Comparison of ENCODE assay signal across 13 mouse cellular contexts in genomic region chr2:158370173-158370550, GRCm38 (mm10). TPM values are rescaled to one million over a fixed set of nuclear protein-coding genes. Genes with fewer than 3 reads are reported as not detected.
DNase-seq lines count a peak whose midpoint lies in the region; ATAC-seq and TF ChIP-seq lines count a peak whose summit lies in the region.
"Had no signal": no experiment of that assay in that cellular context is flagged by ENCODE, and none has a peak within 500 bp of the region (broad histone marks: within the 10 kb centered on the region; RNA-seq: fewer than 3 reads in every experiment).

No protein-coding gene starts in this region.

- H3K4me3 ChIP-seq in kidney, embryonic 14.5 days (ENCODE audit: low read length), result no peak overlapping the region
- H3K4me3 ChIP-seq in ES-E14 (ENCODE audit: insufficient read depth in 1 of 2, low read depth in 1 of 2, low read length in 2 of 2, poor library complexity in 1 of 2, severe bottlenecking in 1 of 2), result no peak overlapping the region
- H3K4me3 ChIP-seq: heart, embryonic 12.5 days; hindbrain, embryonic 15.5 days; lung, embryonic 15.5 days had no signal

- H3K36me3 ChIP-seq in kidney, embryonic 14.5 days (ENCODE audit: control insufficient read depth, insufficient read depth, low read length), result no peaks in the 10 kb centered on the region
- H3K36me3 ChIP-seq in ES-E14 (ENCODE audit: control insufficient read depth, insufficient read depth, low read length, poor library complexity, severe bottlenecking), result no peaks in the 10 kb centered on the region
- H3K36me3 ChIP-seq: heart, embryonic 12.5 days; hindbrain, embryonic 15.5 days; lung, embryonic 15.5 days had no signal

- H3K9me3 ChIP-seq in kidney, embryonic 14.5 days (ENCODE audit: control insufficient read depth, low read length), result no peaks in the 10 kb centered on the region
- no peaks in the 10 kb centered on the region for H3K9me3 ChIP-seq in ES-E14 (ENCODE audit: control insufficient read depth, insufficient read depth, low read depth, low read length)
- H3K9me3 ChIP-seq: heart, embryonic 12.5 days; hindbrain, embryonic 15.5 days; lung, embryonic 15.5 days had no signal

- no peaks in the 10 kb centered on the region; the same call in 1 of the 2 replicates for H3K4me1 ChIP-seq in kidney, embryonic 14.5 days (ENCODE audit: control insufficient read depth, insufficient read depth, low read length)
- peaks cover 0 to 4% of the 10 kb centered on the region in 2 experiments; a peak in 1 of 4 replicates for H3K4me1 ChIP-seq in ES-E14 (ENCODE audit: control insufficient read depth in 2 of 2, insufficient read depth in 2 of 2, low read length in 2 of 2, poor library complexity in 1 of 2)

- H3K4me2 ChIP-seq in kidney, embryonic 14.5 days (replicated peaks; ENCODE audit: low read depth, low read length), result no peak overlapping the region
- H3K4me2 ChIP-seq: heart, embryonic 12.5 days; hindbrain, embryonic 15.5 days; lung, embryonic 15.5 days had no signal

- peaks cover 2% of the 10 kb centered on the region; the same call in 1 of the 2 replicates for H3K27me3 ChIP-seq in kidney, embryonic 14.5 days (ENCODE audit: control insufficient read depth, insufficient read depth, low read length)
- H3K27me3 ChIP-seq: hindbrain, embryonic 15.5 days had no signal

- DNase-seq in kidney, adult 11 months, result peak; percentile 36
- peak; percentile 47 for DNase-seq in ES-E14 (ENCODE audit: low read depth, low spot score)
- peak; percentile 25 for DNase-seq in embryo, embryonic 11 days
- DNase-seq in lung, postnatal 14 days, result peak; percentile 41
- DNase-seq in spleen, postnatal 36 days (ENCODE audit: low spot score in 2 of 2), result no peak
- no peak for DNase-seq in thymus, postnatal 10 days (ENCODE audit: low spot score in 2 of 2)
- DNase-seq: cerebellum, postnatal 14 days; left cerebral cortex, postnatal 4 days; thymus, postnatal 4 days had no signal

- in situ Hi-C loops in ES-E14 (cut with MboI; ENCODE audit: low sequenced_read_pairs in 2 of 2, unreplicated experiment in 2 of 2), result no loop called here

- no peak overlapping the region for H3K9ac ChIP-seq in kidney, embryonic 14.5 days (ENCODE audit: low read depth, low read length)
- H3K9ac ChIP-seq in ES-E14 (ENCODE audit: insufficient read depth, low read depth, low read length, poor library complexity, severe bottlenecking), result peak overlapping the region; percentile 11; the same call in 1 of the 2 replicates
- H3K9ac ChIP-seq: heart, embryonic 12.5 days; hindbrain, embryonic 15.5 days; lung, embryonic 15.5 days had no signal

- H3K27ac ChIP-seq in kidney, embryonic 14.5 days (ENCODE audit: low read depth, low read length), result no peak overlapping the region
- H3K27ac ChIP-seq in ES-E14 (ENCODE audit: insufficient read depth, low read depth, low read length, poor library complexity, severe bottlenecking), result peak overlapping the region; percentile 62; the same call in 1 of the 2 replicates
- H3K27ac ChIP-seq: hindbrain, embryonic 15.5 days; lung, embryonic 15.5 days had no signal

- WGBS in kidney, embryonic 14.5 days, result 17% methylated on average over 5 of the region's 5 CpGs

- ATAC-seq in kidney, embryonic 14.5 days (ENCODE audit: low FRiP score, low TSS enrichment), result no peak

TF ChIP-seq in ES-E14, 5 proteins besides CTCF, POLR2A, EP300 and RAD21:
- TF ChIP-seq CHD2 (IDR thresholded peaks at IDR 0.05; ENCODE audit: low read depth, low read length), result no peak
- no peak for TF ChIP-seq ZNF384 (IDR thresholded peaks at IDR 0.05; ENCODE audit: low read depth, low read length)
- TF ChIP-seq HCFC1 (IDR thresholded peaks at IDR 0.05; ENCODE audit: borderline replicate concordance, insufficient read depth, low read length), result no peak
- TF ChIP-seq MAFK (IDR thresholded peaks at IDR 0.05; ENCODE audit: insufficient read depth, low read depth, low read length), result no peak
TF ChIP-seq in ES-E14: peak in this region for 0.

RNA-seq across cellular contexts. Expression of gene Snhg11, which starts 5.3 kb away (rescaled TPM):
- 4.5 and 8.5 TPM in 2 replicates for polyA plus RNA-seq in kidney, embryonic 14.5 days (2014; fragmentation: Nextera tagmentation; extraction: Ambion mirVana)
- 15.9 and 25.2 TPM in 2 replicates for total RNA-seq in ES-E14 (2012; rRNA removed)

RNA-seq across cellular contexts. Expression of gene Ralgapb, which starts 39.5 kb away (rescaled TPM):
- 20.0 and 25.9 TPM in 2 replicates for polyA plus RNA-seq in kidney, embryonic 14.5 days (2014; fragmentation: Nextera tagmentation; extraction: Ambion mirVana)
- total RNA-seq in ES-E14 (2012; rRNA removed), result 20.3 and 23.0 TPM in 2 replicates

Comparison
In these comparisons a context has a peak if more than half of its experiments do, and no peak if none do; other contexts are left out.
1. DNase-seq: peak in kidney, adult 11 months (single experiment), ES-E14 (single experiment), embryo, embryonic 11 days (single experiment) and lung, postnatal 14 days (single experiment); none in spleen, postnatal 36 days (0 of 2) and thymus, postnatal 10 days (0 of 2).